Mouse (Mus musculus) limb, embryonic 12.5 days (tissue): ENCODE measurements around the gene Ifitm5. TPM values are rescaled to one million over a fixed set of nuclear protein-coding genes. Genes with fewer than 3 reads are reported as not detected.

ENCODE experiments used
- ATAC-seq: fragments of 200-750 bp; cut with Nextera tagmentation; 2 replicates; pipeline ENCODE4 v1.8.0; 2017; ENCODE audit warnings: low read depth, moderate TSS enrichment; ENCODE audit not compliant: insufficient number of reproducible peaks, insufficient read depth, low FRiP score, low TSS enrichment
- H3K27ac ChIP-seq: fragments of 300-500 bp; sonication (generic); 2 replicates; pipeline ENCODE4 v1.5.1; 2016; ENCODE audit warnings: mild to moderate bottlenecking, moderate library complexity
- H3K27me3 ChIP-seq: fragments of 300-500 bp; sonication (generic); 2 replicates; pipeline ENCODE4 v1.6.1; 2016; ENCODE audit warnings: mild to moderate bottlenecking, moderate library complexity
- H3K36me3 ChIP-seq: fragments of 300-500 bp; sonication (generic); 2 replicates; pipeline ENCODE4 v1.6.1; 2016; ENCODE audit warnings: mild to moderate bottlenecking, moderate library complexity
- H3K4me1 ChIP-seq: fragments of 300-500 bp; sonication (generic); replicated peaks from 2 replicates; pipeline ENCODE4 v1.6.1; 2016
- H3K4me2 ChIP-seq: fragments of 300-500 bp; sonication (generic); 2 replicates; pipeline ENCODE4 v1.6.1; 2016; ENCODE audit warnings: mild to moderate bottlenecking, moderate library complexity
- H3K4me3 ChIP-seq: fragments of 300-500 bp; sonication (generic); replicated peaks from 2 replicates; pipeline ENCODE4 v1.5.1; 2016; ENCODE audit warnings: mild to moderate bottlenecking
- H3K9ac ChIP-seq: fragments of 300-500 bp; sonication (generic); replicated peaks from 2 replicates; pipeline ENCODE4 v1.6.1; 2016; ENCODE audit warnings: mild to moderate bottlenecking, moderate library complexity
- H3K9me3 ChIP-seq: fragments of 300-500 bp; sonication (generic); 2 replicates; pipeline ENCODE4 v1.6.1; 2016; ENCODE audit warnings: mild to moderate bottlenecking, moderate library complexity
- WGBS: fragments of 180-500 bp; shearing (Covaris S2); methylation state at CpG from one replicate; pipeline ENCODE4 v1.1.7; 2016; 5-methylcytosine and 5-hydroxymethylcytosine counted together
- polyA plus RNA-seq: library from polyadenylated mRNA; unstranded; fragments of >200 nt; fragmentation: Nextera tagmentation; extraction: Ambion mirVana; gene quantifications from 2 replicates; pipeline ENCODE4 v1.2.1, GENCODE M21; 2016

The Ifitm5 gene
- polyA plus RNA-seq, 1 experiment from 2014 or later = 5.6 TPM

GRCm38 (mm10) chr7:140912846-140913482, 37.1 kb downstream of the Ifitm5 start:
- ATAC-seq = no peak
- H3K9me3 ChIP-seq = no peaks in the 10 kb centered on the region
- peaks cover 7% of the 10 kb centered on the region for H3K27me3 ChIP-seq
- H3K4me2 ChIP-seq = no peak overlapping the region
- no peaks in the 10 kb centered on the region for H3K36me3 ChIP-seq
- peaks cover 6% of the 10 kb centered on the region; the same call in 1 of the 2 replicates for H3K4me1 ChIP-seq
- WGBS = 71% methylated on average over 5 of the region's 5 CpGs
- no peak overlapping the region for H3K27ac ChIP-seq
- H3K9ac ChIP-seq = 0 out of 2 replicates have a peak overlapping the region, but pooled peaks have one; percentile 31
- H3K4me3 ChIP-seq = no peak overlapping the region

- Histone ChIP-seq H3K9ac (peak overlapping the region; percentile 31; the same call in 1 of the 2 replicates), H3K4me2 (no peak overlapping the region), H3K4me3 (no peak overlapping the region), H3K4me1 (peaks cover 6% of the 10 kb centered on the region; the same call in 1 of the 2 replicates), H3K36me3 (no peaks in the 10 kb centered on the region), H3K27me3 (0 out of 2 replicates have a peak, but pooled peaks cover 4% of the 10 kb centered on the region), H3K9me3 (no peaks in the 10 kb centered on the region), H3K27ac (no peak overlapping the region)
- 74% methylated on average over 3 of the region's 3 CpGs for WGBS
- ATAC-seq = no peak
Observed at GRCm38 (mm10) chr7:140912293-140912692, 37.8 kb downstream of the Ifitm5 start.

- H3K9me3 ChIP-seq = no peaks in the 10 kb centered on the region
- H3K4me1 ChIP-seq = peaks cover 6% of the 10 kb centered on the region; the same call in 1 of the 2 replicates
- H3K4me3 ChIP-seq = peak overlapping the region; percentile 30
- 1% methylated on average over 19 of the region's 19 CpGs for WGBS
- ATAC-seq = peak; percentile 71
- H3K9ac ChIP-seq = peak overlapping the region; percentile 4; the same call in 1 of the 2 replicates
- H3K27ac ChIP-seq = no peak overlapping the region
- no peaks in the 10 kb centered on the region for H3K36me3 ChIP-seq
- 0 out of 2 replicates have a peak, but pooled peaks cover 4% of the 10 kb centered on the region for H3K27me3 ChIP-seq
- peak overlapping the region; percentile 59 for H3K4me2 ChIP-seq
Observed at GRCm38 (mm10) chr7:140908634-140909107, 41.4 kb downstream of the Ifitm5 start.

- Histone ChIP-seq H3K27me3 (0 out of 2 replicates have a peak, but pooled peaks cover 4% of the 10 kb centered on the region), H3K9me3 (no peaks in the 10 kb centered on the region), H3K9ac (no peak overlapping the region), H3K4me1 (peaks cover 9% of the 10 kb centered on the region; the same call in 1 of the 2 replicates), H3K4me3 (no peak overlapping the region), H3K4me2 (peak overlapping the region; percentile 59; the same call in 1 of the 2 replicates), H3K27ac (no peak overlapping the region), H3K36me3 (no peaks in the 10 kb centered on the region)
- 43% methylated on average over 7 of the region's 7 CpGs for WGBS
- ATAC-seq = no peak
Observed at GRCm38 (mm10) chr7:140908181-140908580, 41.9 kb downstream of the Ifitm5 start.

- 85% methylated on average over 7 of the region's 7 CpGs for WGBS
- no peak for ATAC-seq
- no peaks in the 10 kb centered on the region for H3K9me3 ChIP-seq
- H3K4me3 ChIP-seq = no peak overlapping the region
- H3K4me1 ChIP-seq = peaks cover 9% of the 10 kb centered on the region; the same call in 1 of the 2 replicates
- H3K27ac ChIP-seq = no peak overlapping the region
- no peaks in the 10 kb centered on the region for H3K36me3 ChIP-seq
- 0 out of 2 replicates have a peak, but pooled peaks cover 4% of the 10 kb centered on the region for H3K27me3 ChIP-seq
- H3K9ac ChIP-seq = no peak overlapping the region
- H3K4me2 ChIP-seq = no peak overlapping the region
Observed at GRCm38 (mm10) chr7:140907697-140908096, 42.4 kb downstream of the Ifitm5 start.

GRCm38 (mm10) chr7:140907131-140907530, 43.0 kb downstream of the Ifitm5 start:
- no peak overlapping the region for H3K4me3 ChIP-seq
- H3K27me3 ChIP-seq = no peaks in the 10 kb centered on the region
- WGBS = 85% methylated on average over 13 of the region's 13 CpGs

GRCm38 (mm10) chr7:140905642-140906081, 44.4 kb downstream of the Ifitm5 start:
- no peaks in the 10 kb centered on the region for H3K27me3 ChIP-seq
- H3K4me1 ChIP-seq = peaks cover 9% of the 10 kb centered on the region; the same call in 1 of the 2 replicates
- 75% methylated on average over 2 of the region's 2 CpGs for WGBS
- no peak overlapping the region for H3K4me2 ChIP-seq
- no peak for ATAC-seq
- no peaks in the 10 kb centered on the region for H3K36me3 ChIP-seq
- no peaks in the 10 kb centered on the region for H3K9me3 ChIP-seq
- H3K9ac ChIP-seq = no peak overlapping the region
- H3K27ac ChIP-seq = no peak overlapping the region
- no peak overlapping the region for H3K4me3 ChIP-seq

More at GRCm38 (mm10) chr7:140907131-140907530, 43.0 kb downstream of the Ifitm5 start:
- Histone ChIP-seq H3K4me1 (peaks cover 9% of the 10 kb centered on the region; the same call in 1 of the 2 replicates), H3K9ac (no peak overlapping the region), H3K9me3 (no peaks in the 10 kb centered on the region), H3K36me3 (no peaks in the 10 kb centered on the region), H3K4me2 (no peak overlapping the region), H3K27ac (no peak overlapping the region)
- ATAC-seq = no peak

- no peak overlapping the region for H3K4me3 ChIP-seq
- no peaks in the 10 kb centered on the region for H3K9me3 ChIP-seq
- ATAC-seq = peak; percentile 67; the same call in 1 of the 2 replicates
- peaks cover 12% of the 10 kb centered on the region for H3K36me3 ChIP-seq
- WGBS = 25% methylated on average over 13 of the region's 13 CpGs
- peaks cover 3% of the 10 kb centered on the region; the same call in 1 of the 2 replicates for H3K4me1 ChIP-seq
- H3K4me2 ChIP-seq = no peak overlapping the region
- no peak overlapping the region for H3K9ac ChIP-seq
- H3K27me3 ChIP-seq = no peaks in the 10 kb centered on the region
- no peak overlapping the region for H3K27ac ChIP-seq
Observed at GRCm38 (mm10) chr7:140903212-140903611, 46.9 kb downstream of the Ifitm5 start.

GRCm38 (mm10) chr7:140902036-140902875, 47.8 kb downstream of the Ifitm5 start:
- ATAC-seq = no peak
- no peak overlapping the region for H3K4me2 ChIP-seq
- WGBS = 67% methylated on average over 15 of the region's 15 CpGs
- H3K9me3 ChIP-seq = no peaks in the 10 kb centered on the region
- H3K27me3 ChIP-seq = no peaks in the 10 kb centered on the region
- H3K27ac ChIP-seq = peak overlapping the region; percentile 18; the same call in 1 of the 2 replicates
- peaks cover 21% of the 10 kb centered on the region for H3K36me3 ChIP-seq
- H3K4me1 ChIP-seq = peaks cover 3% of the 10 kb centered on the region; the same call in 1 of the 2 replicates
- peak overlapping the region; percentile 14; the same call in 1 of the 2 replicates for H3K9ac ChIP-seq
- no peak overlapping the region for H3K4me3 ChIP-seq

GRCm38 (mm10) chr7:140900220-140900619, 49.9 kb downstream of the Ifitm5 start, which contains the start of gene Cox8b:
Cox8b (minus strand) TSS chr7:140900446.
- ATAC-seq = no peak
- no peak within 1 kb of the TSS for H3K4me3 ChIP-seq
- peaks cover 3% of the 10 kb centered on the region; the same call in 1 of the 2 replicates for H3K4me1 ChIP-seq
- no peak within 1 kb of the TSS for H3K4me2 ChIP-seq
- WGBS = 73% methylated on average over 10 of the region's 10 CpGs
- peak within 1 kb of the TSS; percentile 23; the same call in 1 of the 2 replicates for H3K9ac ChIP-seq
- peaks cover 41% of the 10 kb centered on the region for H3K36me3 ChIP-seq
- H3K27ac ChIP-seq = no peak within 1 kb of the TSS
- H3K9me3 ChIP-seq = no peaks in the 10 kb centered on the region
- H3K27me3 ChIP-seq = no peaks in the 10 kb centered on the region
